Mouse (Mus musculus): Measurements from ENCODE around the gene Muc3.

- TF ChIP-seq MAX (IDR thresholded peaks at IDR 0.05; ENCODE audit: low read depth) (no peak), E2F4 (IDR thresholded peaks at IDR 0.05; ENCODE audit: insufficient read depth) (no peak)
Observed at GRCm38 (mm10) chr5:137087410-137087809, 61.7 kb downstream of the Muc3 start.
